Mouse (Mus musculus) bone marrow macrophage, adult 2 months (primary cell): ENCODE data around the gene Grik4.

Experiments
- CTCF ChIP-seq: IDR thresholded peaks from 2 replicates; pipeline ENCODE4 v1.5.1; 2012; ENCODE audit warnings: low read depth, mild to moderate bottlenecking, low read length, moderate library complexity
- POLR2A ChIP-seq: IDR thresholded peaks from 2 replicates; pipeline ENCODE4 v1.6.1; 2012; ENCODE audit warnings: mild to moderate bottlenecking, low read depth, low read length, borderline replicate concordance

- TF ChIP-seq POLR2A (no peak), CTCF (no peak)
Observed at GRCm38 (mm10) chr9:42921830-42922229, 22.5 kb downstream of the Grik4 start.
